Mouse (Mus musculus): Measurements from ENCODE around the gene Stim1. TPM values are rescaled to one million over a fixed set of nuclear protein-coding genes. Genes with fewer than 3 reads are reported as not detected.

Stim1 gene
- polyA plus RNA-seq, 1 experiment from 2014 or later, result 16.2 TPM

GRCm38 (mm10) chr7:102272422-102272948, 4.9 kb downstream of the Stim1 start:
- Histone ChIP-seq H3K36me3 (no peaks in the 10 kb centered on the region), H3K4me3 (replicated peaks) (no peak overlapping the region), H3K27ac (no peak overlapping the region), H3K9me3 (replicated peaks) (no peaks in the 10 kb centered on the region), H3K27me3 (peaks cover 15% of the 10 kb centered on the region), H3K9ac (no peak overlapping the region), H3K4me2 (no peak overlapping the region), H3K4me1 (peaks cover 10% of the 10 kb centered on the region)
- 86% methylated on average over 3 of the region's 3 CpGs for WGBS
- no peak for ATAC-seq (replicated peaks; ENCODE audit: low FRiP score)

- Histone ChIP-seq H3K9ac (no peak overlapping the region), H3K36me3 (no peaks in the 10 kb centered on the region), H3K9me3 (replicated peaks) (no peaks in the 10 kb centered on the region), H3K27ac (no peak overlapping the region), H3K4me2 (no peak overlapping the region), H3K4me1 (no peaks in the 10 kb centered on the region), H3K4me3 (replicated peaks) (no peak overlapping the region), H3K27me3 (peaks cover 10% of the 10 kb centered on the region; the same call in 1 of the 2 replicates)
- WGBS, result 89% methylated on average over 1 of the region's 1 CpGs
- no peak for ATAC-seq (replicated peaks; ENCODE audit: low FRiP score)
Measured at GRCm38 (mm10) chr7:102281403-102281802, 13.8 kb downstream of the Stim1 start.

DNA sequence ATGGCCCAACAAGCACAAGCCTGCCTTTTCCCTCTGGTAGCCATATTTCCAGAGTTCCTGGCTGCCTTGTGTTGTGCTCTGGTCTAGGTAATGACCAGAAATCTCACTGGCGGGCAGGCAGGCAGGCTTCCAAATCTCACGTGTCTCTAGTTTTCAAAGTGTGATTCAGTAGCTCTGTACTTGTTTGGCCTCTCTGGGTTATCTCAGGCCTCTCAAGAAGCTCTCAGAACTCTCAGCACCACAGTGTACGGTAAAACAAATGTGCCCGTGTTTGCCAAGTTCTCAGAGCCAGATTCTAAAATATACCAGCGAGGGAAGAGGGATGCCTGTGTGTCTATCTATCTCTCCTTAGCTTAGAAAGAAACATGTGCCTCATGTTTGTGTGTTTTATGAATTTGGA, 14.7 kb downstream of the Stim1 start:
- Histone ChIP-seq H3K27ac (no peak overlapping the region), H3K9me3 (replicated peaks) (no peaks in the 10 kb centered on the region), H3K9ac (no peak overlapping the region), H3K36me3 (no peaks in the 10 kb centered on the region), H3K4me1 (no peaks in the 10 kb centered on the region), H3K4me3 (replicated peaks) (no peak overlapping the region), H3K27me3 (peaks cover 10% of the 10 kb centered on the region; the same call in 1 of the 2 replicates), H3K4me2 (no peak overlapping the region)
- no peak for ATAC-seq (replicated peaks; ENCODE audit: low FRiP score)
- WGBS, result 79% methylated on average over 5 of the region's 5 CpGs

GRCm38 (mm10) chr7:102289466-102289865, 21.9 kb downstream of the Stim1 start:
- no peaks in the 10 kb centered on the region for H3K9me3 ChIP-seq (replicated peaks)
- WGBS, result 81% methylated on average over 6 of the region's 6 CpGs
- no peak for ATAC-seq (replicated peaks; ENCODE audit: low FRiP score)
- H3K27me3 ChIP-seq, result peaks cover 24% of the 10 kb centered on the region; the same call in 1 of the 2 replicates
- no peak overlapping the region for H3K9ac ChIP-seq
- H3K36me3 ChIP-seq, result no peaks in the 10 kb centered on the region
- H3K4me2 ChIP-seq, result no peak overlapping the region
- no peak overlapping the region for H3K4me3 ChIP-seq (replicated peaks)
- peaks cover 5% of the 10 kb centered on the region for H3K4me1 ChIP-seq
- no peak overlapping the region for H3K27ac ChIP-seq

DNA sequence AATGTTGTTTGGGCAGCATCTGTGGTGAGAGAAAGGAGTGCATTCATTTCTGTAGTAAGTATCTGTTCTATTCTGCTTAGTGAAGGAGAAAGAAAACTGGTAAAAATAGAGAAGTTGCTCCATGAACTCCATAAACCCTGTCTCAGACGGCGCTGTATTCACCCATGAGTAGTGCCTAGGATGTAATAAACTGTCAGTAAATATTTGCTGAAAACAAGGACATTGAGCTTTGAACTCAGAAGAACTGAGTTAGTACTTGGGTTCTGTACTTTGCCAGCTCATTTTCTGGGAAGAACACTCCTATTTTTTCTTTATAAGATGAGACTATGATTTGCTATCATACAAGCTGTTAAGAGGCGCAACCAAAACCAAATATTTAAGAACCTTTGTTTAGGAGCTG, 24.6 kb downstream of the Stim1 start:
- 90% methylated on average over 3 of the region's 3 CpGs for WGBS
- Histone ChIP-seq H3K4me1 (peaks cover 5% of the 10 kb centered on the region), H3K27me3 (peaks cover 38% of the 10 kb centered on the region; the same call in 1 of the 2 replicates), H3K9ac (no peak overlapping the region), H3K36me3 (no peaks in the 10 kb centered on the region), H3K27ac (no peak overlapping the region), H3K9me3 (replicated peaks) (no peaks in the 10 kb centered on the region), H3K4me2 (no peak overlapping the region), H3K4me3 (replicated peaks) (no peak overlapping the region)
- no peak for ATAC-seq (replicated peaks; ENCODE audit: low FRiP score)

DNA sequence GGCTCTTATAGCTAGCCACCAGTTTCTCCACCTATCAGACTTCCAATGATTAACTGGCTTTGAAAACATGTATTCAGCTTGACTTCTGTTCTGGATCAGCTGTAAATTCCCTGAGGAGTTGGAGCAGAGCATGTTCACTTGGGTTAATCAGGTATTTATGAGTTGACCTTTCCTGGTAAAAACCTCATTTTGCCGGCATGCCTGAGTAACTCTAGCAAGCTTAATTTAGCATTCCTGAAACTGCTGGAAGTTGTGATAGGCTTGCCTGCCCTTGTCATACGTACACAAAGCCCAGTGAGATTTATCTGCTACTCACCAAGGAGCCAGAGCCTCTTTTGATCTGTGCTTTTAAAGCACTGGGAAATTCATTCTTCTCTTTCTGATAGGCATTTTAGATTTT, 25.6 kb downstream of the Stim1 start:
- peak; percentile 58 for ATAC-seq (replicated peaks; ENCODE audit: low FRiP score)
- Histone ChIP-seq H3K4me1 (peaks cover 5% of the 10 kb centered on the region), H3K4me2 (no peak overlapping the region), H3K36me3 (no peaks in the 10 kb centered on the region), H3K27me3 (peaks cover 42% of the 10 kb centered on the region; the same call in 1 of the 2 replicates), H3K27ac (no peak overlapping the region), H3K9ac (no peak overlapping the region), H3K4me3 (replicated peaks) (no peak overlapping the region), H3K9me3 (replicated peaks) (no peaks in the 10 kb centered on the region)
- WGBS, result 6% methylated on average over 2 of the region's 2 CpGs

DNA sequence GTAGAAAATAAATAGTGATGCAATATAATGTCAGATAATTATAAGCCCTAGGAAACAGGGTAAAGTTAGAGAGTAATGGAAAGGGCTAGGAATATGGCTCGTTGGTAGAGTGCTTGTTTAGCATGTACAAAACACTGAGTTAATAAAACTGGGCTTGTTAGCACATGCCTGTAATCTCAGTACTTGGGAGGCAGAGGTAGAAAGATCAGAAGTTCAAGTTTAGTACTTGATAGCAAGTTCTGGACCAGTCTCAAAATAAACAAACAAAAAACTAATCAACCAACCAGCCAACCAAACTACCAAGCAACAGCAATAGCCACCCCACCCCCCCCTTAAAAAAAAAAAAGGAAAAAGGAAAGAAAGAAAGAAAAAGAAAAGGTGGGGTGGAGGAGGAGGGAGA, 33.2 kb downstream of the Stim1 start:
- no peaks in the 10 kb centered on the region for H3K36me3 ChIP-seq
- peaks cover 22% of the 10 kb centered on the region; the same call in 1 of the 2 replicates for H3K27me3 ChIP-seq
- no peak overlapping the region for H3K27ac ChIP-seq
- ATAC-seq (replicated peaks; ENCODE audit: low FRiP score), result no peak
- H3K9ac ChIP-seq, result no peak overlapping the region
- H3K4me1 ChIP-seq, result no peaks in the 10 kb centered on the region
- no peak overlapping the region for H3K4me3 ChIP-seq (replicated peaks)
- H3K9me3 ChIP-seq (replicated peaks), result no peaks in the 10 kb centered on the region
- WGBS, result 85% methylated on average over 1 of the region's 1 CpGs
- H3K4me2 ChIP-seq, result no peak overlapping the region

GRCm38 (mm10) chr7:102302471-102302870, 34.9 kb downstream of the Stim1 start:
- no peak for ATAC-seq (replicated peaks; ENCODE audit: low FRiP score)
- H3K4me2 ChIP-seq, result no peak overlapping the region
- WGBS, result 80% methylated on average over 4 of the region's 4 CpGs
- H3K9me3 ChIP-seq (replicated peaks), result no peaks in the 10 kb centered on the region
- no peak overlapping the region for H3K9ac ChIP-seq
- H3K27me3 ChIP-seq, result peaks cover 9% of the 10 kb centered on the region; the same call in 1 of the 2 replicates
- no peak overlapping the region for H3K27ac ChIP-seq
- H3K4me1 ChIP-seq, result no peaks in the 10 kb centered on the region
- no peak overlapping the region for H3K4me3 ChIP-seq (replicated peaks)
- H3K36me3 ChIP-seq, result no peaks in the 10 kb centered on the region

DNA sequence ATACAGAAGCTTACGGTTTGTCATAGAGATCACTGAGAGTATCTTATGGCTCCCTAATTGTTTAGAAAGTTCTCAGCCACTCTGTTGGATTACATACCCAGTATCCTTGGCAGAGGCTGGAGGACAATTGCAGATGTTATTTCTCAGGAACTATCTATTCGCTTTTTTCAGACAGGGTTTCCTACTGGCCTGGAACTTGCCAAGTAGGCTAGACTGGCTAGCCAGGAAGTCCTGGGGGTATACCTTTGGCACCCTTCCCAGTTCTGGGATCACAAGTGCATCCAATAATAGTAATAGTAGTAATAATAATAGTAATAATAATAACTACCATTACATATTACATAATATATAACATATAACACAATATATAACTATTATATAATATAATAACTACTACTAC, 38.0 kb downstream of the Stim1 start:
- Histone ChIP-seq H3K9me3 (replicated peaks) (no peaks in the 10 kb centered on the region), H3K4me2 (no peak overlapping the region), H3K4me1 (no peaks in the 10 kb centered on the region), H3K27me3 (peaks cover 4% of the 10 kb centered on the region; the same call in 1 of the 2 replicates), H3K36me3 (no peaks in the 10 kb centered on the region), H3K9ac (no peak overlapping the region), H3K4me3 (replicated peaks) (no peak overlapping the region), H3K27ac (no peak overlapping the region)
- no peak for ATAC-seq (replicated peaks; ENCODE audit: low FRiP score)
- WGBS, result 80% methylated on average over 2 of the region's 2 CpGs

- no peak overlapping the region for H3K4me2 ChIP-seq
- H3K4me1 ChIP-seq, result no peaks in the 10 kb centered on the region; the same call in 1 of the 2 replicates
- H3K4me3 ChIP-seq (replicated peaks), result no peak overlapping the region
- ATAC-seq (replicated peaks; ENCODE audit: low FRiP score), result no peak
- H3K9ac ChIP-seq, result no peak overlapping the region
- no peaks in the 10 kb centered on the region for H3K36me3 ChIP-seq
- no peak overlapping the region for H3K27ac ChIP-seq
- no peaks in the 10 kb centered on the region for H3K9me3 ChIP-seq (replicated peaks)
- H3K27me3 ChIP-seq, result no peaks in the 10 kb centered on the region
Measured at GRCm38 (mm10) chr7:102310266-102310665, 42.7 kb downstream of the Stim1 start.

GRCm38 (mm10) chr7:102310821-102311220, 43.2 kb downstream of the Stim1 start:
- no peaks in the 10 kb centered on the region for H3K36me3 ChIP-seq
- ATAC-seq (replicated peaks; ENCODE audit: low FRiP score), result no peak
- no peak overlapping the region for H3K9ac ChIP-seq

GRCm38 (mm10) chr7:102312840-102313534, 45.4 kb downstream of the Stim1 start:
- H3K9me3 ChIP-seq (replicated peaks), result no peaks in the 10 kb centered on the region
- H3K36me3 ChIP-seq, result no peaks in the 10 kb centered on the region
- no peaks in the 10 kb centered on the region; the same call in 1 of the 2 replicates for H3K4me1 ChIP-seq
- no peak overlapping the region for H3K27ac ChIP-seq
- no peak overlapping the region for H3K4me3 ChIP-seq (replicated peaks)
- WGBS, result 86% methylated on average over 4 of the region's 4 CpGs
- no peak overlapping the region for H3K9ac ChIP-seq
- H3K4me2 ChIP-seq, result no peak overlapping the region
- ATAC-seq (replicated peaks; ENCODE audit: low FRiP score), result no peak
- H3K27me3 ChIP-seq, result no peaks in the 10 kb centered on the region

More at GRCm38 (mm10) chr7:102310821-102311220, 43.2 kb downstream of the Stim1 start:
- H3K27ac ChIP-seq, result no peak overlapping the region
- H3K9me3 ChIP-seq (replicated peaks), result no peaks in the 10 kb centered on the region
- 66% methylated on average over 5 of the region's 5 CpGs for WGBS
- H3K4me3 ChIP-seq (replicated peaks), result no peak overlapping the region
- no peaks in the 10 kb centered on the region for H3K27me3 ChIP-seq
- no peak overlapping the region for H3K4me2 ChIP-seq
- no peaks in the 10 kb centered on the region; the same call in 1 of the 2 replicates for H3K4me1 ChIP-seq

Measured in kidney, embryonic 15.5 days (tissue).